Mouse (Mus musculus) spleen, postnatal 10 days (tissue): ENCODE measurements around the gene Anks1.
A peak's percentile ranks its signal among the peaks of the same experiment; 100 is the strongest.

Source experiments
- DNase-seq, 2 experiments: peaks; one replicate each; pipeline ENCODE4 v3.0.0; 2021 to 2022; ENCODE audit warnings: low spot score in 2 of 2

The Anks1 gene

DNA sequence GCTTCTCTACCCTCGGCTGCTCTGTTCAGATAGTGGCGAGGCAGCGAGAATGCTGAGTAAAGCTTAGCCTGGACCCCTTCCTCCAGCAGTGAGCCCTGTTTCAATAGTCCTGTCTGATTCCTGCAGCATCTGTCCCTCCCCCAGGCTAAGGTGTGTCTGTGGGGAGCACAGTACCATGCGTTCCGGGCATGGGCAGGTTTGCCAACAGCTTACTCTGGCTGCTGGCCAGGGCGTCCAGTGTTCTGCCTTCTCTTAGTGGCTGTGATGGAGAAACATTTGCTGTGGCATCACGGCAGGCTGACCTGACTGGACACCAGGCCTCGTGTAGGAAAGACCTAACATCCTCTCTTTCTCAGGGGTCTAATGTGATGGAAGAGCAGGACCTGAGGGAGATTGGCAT is 141.1 kb downstream of the Anks1 start:
- DNase-seq: no peak

GRCm38 (mm10) chr17:28052293-28052863 is 143.3 kb downstream of the Anks1 start:
- DNase-seq: no peak

DNA sequence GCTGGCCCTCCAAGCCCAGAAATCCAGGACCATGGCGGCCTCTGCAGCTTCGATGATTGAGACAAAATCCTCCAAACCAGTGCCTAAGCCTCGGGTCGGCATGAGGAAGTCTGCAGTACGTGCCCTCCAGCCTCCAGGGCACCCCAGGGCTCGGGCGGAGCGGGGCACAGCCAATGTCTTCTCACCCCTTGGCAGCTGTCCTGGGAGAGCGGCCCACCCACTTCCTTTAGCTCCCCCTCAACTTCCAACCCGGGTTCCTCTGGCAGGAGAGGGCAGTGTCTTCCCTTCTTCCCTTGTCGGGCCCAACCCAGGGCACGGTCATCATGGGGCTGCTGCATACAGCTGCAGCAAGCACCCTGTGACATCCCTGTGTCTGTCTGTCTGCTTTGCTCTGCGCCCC is 149.2 kb downstream of the Anks1 start:
- no peak for DNase-seq

GRCm38 (mm10) chr17:28060681-28061080 is 151.6 kb downstream of the Anks1 start:
- no peak for DNase-seq

GRCm38 (mm10) chr17:28061472-28061871 is 152.4 kb downstream of the Anks1 start:
- DNase-seq: no peak

DNA sequence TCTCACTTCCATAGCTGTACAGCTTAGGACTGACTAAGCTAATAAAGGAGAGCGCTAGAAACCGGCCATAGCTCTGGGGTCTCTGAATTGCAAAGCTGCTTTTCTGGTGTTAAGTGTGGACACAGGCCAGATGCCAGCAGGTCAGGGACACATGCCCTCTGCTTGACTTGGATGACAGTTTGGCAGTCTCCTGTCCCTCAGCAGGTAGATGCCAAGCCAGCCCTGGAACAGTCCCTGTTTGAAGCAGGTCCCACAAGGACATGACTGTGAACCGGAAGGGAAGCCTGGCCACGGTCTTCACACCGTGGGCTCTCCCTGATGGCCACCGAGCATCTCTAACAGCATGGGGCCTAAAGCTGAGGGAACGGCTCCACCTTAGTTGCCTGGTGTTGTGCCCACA is 153.6 kb downstream of the Anks1 start:
- DNase-seq: no peak

GRCm38 (mm10) chr17:28063163-28063562 is 154.1 kb downstream of the Anks1 start:
- no peak for DNase-seq

GRCm38 (mm10) chr17:28067303-28067702 is 158.2 kb downstream of the Anks1 start:
- DNase-seq: no peak

- no peak for DNase-seq
Observed at GRCm38 (mm10) chr17:28069446-28069845, 160.3 kb downstream of the Anks1 start.

DNA sequence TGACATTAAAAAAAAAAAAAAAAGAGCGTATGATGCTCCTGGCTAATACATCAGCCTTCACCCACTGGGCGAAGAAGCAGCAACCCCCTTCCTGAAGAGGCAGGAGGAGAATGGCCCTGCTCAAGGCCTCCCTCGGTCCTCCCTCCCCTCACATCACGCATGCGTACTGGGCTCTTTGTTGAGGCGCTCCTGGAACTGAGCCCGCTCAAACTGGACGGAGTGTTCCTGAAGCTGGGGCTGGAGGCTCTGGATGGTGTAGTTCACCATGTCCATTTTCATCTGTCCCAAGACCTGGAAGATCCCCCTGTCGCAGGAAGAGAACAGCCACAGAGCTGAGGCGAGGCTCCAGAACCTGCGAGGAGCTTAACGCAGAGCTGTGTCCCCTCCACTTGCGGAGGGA is 161.2 kb downstream of the Anks1 start:
- DNase-seq: no peak

DNA sequence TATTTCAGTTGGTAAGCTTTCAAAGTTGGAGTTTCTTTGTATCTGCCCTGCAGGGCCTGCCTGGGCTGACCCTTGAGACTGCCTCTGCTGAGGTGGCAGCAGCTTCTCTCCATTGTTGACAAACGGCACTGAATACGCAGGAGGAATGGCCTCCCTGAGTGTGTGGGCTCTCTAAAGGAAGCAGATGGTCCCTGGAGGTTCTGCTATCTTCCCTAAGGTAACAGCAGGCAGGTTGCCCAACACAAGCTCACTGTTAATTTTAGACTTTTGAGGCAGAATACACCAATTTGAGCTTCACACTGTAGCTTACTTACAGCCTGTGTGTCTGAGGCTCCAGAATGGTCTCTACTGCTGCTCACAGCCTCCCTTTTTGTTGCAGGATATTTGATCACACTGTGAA is 163.6 kb downstream of the Anks1 start:
- DNase-seq: no peak

GRCm38 (mm10) chr17:28074486-28074885 is 165.4 kb downstream of the Anks1 start:
- DNase-seq: no peak

DNA sequence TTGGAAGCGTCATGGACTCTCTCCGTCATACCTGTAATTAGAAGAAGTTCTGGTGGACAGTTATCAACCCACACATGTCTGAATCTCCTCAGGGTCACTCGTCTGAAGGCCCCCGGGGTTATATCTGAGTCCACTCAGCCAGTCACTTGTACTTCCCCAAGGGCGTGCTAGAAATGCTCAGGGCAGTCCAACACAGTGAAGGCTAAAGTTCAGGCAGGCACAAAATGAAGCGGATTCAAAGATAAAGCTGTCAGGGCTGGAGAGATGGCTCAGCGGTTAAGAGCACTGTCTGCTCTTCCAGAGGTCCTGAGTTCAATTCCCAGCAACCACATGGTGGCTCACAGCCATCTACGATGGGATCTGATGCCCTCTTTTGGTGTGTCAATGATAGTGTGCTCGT is 168.9 kb downstream of the Anks1 start:
- DNase-seq: no peak

DNA sequence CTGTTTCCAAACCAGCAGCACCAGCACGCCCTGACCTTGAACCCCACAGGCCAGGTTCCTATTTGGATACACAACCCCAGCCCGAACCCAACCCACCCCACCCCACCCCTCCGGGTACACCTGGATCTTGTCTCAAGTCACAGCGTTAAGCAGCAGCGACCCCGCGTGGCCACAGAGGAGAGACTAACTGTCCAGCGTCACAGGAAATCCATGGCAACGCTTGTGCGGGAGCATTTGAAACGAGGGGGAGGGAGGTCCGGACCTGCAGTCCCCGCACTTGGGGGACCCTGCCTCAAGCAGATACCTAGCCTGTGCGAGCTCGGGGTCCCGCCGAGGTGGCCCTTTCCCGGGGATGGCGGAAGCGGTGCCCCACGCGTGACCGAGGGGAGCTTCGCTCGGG is 170.5 kb downstream of the Anks1 start:
- peak; percentile 69 to 87 for DNase-seq

DNA sequence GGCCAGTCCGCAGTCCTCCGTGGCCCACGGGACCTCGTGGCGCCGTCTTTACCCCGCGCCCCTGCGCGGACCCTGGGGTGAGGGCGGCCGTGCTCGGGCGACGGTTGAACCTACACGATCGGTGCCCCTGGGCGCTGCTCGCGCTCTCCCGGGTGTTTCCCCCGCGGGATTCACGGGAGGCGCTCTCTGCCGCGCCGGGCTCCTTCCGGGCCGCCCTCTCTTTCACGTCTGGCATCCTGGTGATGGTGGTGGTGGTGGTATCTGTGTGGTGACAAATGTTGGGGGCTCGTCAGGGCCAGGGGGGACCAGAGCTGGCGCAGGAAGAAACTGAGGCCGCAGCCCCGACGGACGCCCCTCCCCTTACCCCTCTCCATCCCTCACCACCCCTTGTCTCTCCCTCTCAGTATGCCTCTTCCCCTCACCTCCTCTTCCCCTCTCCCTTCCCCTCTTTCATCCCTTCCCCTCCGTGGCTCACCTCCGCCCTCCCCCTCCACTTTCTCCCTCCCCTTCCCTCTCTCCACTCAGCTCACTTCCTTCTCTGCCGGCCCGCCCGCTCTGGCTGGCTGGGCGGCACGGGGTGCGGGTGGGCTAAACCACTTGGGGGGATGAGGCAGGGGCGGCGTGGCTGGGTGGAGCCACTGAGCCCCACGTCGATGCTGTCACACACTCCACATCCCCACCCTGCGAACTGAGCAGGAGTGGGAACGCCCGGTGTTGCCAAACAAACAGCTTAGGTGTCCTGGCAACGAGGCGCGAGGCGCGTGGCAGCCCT is 171.1 kb downstream of the Anks1 start, which contains the start of gene Tcp11:
TSS of gene Tcp11 (minus strand) at position 595 of the 772 bp plus-strand sequence.
- DNase-seq: peak in 1 of 2 experiments; percentile 65

DNA sequence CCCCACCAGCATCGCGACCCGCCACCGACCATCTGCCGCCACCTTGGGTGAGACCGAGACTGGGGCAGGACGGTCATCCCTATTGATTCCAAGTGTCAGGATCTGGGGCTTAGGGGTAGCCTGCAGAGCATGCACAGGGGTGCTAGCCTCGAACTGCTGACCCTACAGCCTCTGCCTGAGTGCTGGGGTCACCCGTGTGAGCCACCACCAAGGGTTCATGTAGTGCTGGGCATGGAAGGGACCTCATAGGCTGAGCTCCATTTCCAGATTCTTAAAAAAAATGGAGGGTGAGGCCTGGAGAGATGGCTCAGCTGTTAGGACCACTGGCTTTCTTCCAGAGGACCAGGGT is 171.7 kb downstream of the Anks1 start:
- DNase-seq: no peak

GRCm38 (mm10) chr17:28081385-28081784 is 172.3 kb downstream of the Anks1 start:
- peak in 1 of 2 experiments; percentile 53 for DNase-seq

DNA sequence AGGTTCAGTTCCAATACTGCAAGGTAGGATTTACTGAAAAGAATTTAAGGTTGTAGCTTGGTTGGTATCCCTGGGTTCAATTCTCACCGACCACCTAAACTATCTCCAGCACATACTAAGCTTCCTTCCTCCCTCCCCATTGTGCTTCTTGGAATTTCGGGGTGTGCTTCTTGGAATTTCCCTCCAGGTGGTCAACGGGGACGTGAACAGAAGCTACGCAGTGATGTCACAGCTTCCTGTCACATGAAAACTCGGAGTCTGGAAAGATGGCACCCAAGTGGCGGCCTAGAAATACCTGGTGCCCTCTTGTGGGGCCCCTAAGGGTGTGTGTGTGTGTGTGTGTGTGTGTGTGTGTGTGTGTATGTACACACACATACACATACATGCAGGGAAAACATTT is 172.8 kb downstream of the Anks1 start:
- no peak for DNase-seq

- no peak for DNase-seq
Observed at GRCm38 (mm10) chr17:28082863-28083262, 173.8 kb downstream of the Anks1 start.

- DNase-seq: no peak
Observed at GRCm38 (mm10) chr17:28084395-28084905, 175.3 kb downstream of the Anks1 start.

DNA sequence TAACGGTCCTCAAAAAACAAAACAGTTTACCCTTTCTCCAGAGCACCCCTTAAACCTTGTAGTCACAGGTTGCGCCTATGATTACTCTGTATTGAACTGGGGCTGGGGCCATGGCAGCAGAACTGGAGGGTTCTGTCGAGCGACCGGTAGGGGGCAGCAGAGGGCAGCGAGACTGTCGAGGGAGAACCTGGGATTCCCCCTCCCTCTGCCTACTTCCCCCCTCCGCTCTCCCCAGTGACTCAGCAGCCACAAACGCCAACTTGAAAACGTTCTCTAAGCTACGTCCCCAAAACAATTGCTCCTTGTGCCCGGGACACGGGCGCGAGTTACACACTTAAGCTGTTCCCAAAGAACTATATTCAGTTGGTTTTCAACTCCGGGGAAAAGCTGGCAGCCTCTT is 175.9 kb downstream of the Anks1 start:
- peak; percentile 77 to 95 for DNase-seq

- DNase-seq: no peak
Observed at GRCm38 (mm10) chr17:28087430-28087829, 178.3 kb downstream of the Anks1 start.

DNA sequence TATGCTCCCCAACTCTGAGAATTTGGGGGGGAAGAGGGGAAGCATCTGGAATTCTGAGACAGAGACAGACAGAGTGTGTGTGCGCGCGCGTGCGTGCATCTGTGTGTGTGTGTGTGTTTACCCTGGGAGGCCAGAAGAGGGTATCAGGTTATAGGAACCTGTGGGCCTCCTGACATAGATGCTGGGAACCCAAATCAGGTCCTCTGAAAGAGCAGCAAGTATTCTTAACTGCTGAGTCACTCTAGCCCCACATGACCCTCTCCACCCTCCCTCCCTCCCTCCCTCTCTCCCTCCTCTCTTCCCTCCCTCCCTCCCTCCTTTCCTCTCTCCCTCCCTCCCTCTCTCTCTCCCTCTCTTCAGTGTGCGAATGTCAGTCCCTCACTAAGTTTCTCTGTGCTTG is 179.6 kb downstream of the Anks1 start:
- no peak for DNase-seq
